Mouse (Mus musculus) hindbrain, embryonic 12.5 days (tissue): ENCODE measurements around the gene Aaas. TPM values are rescaled to one million over a fixed set of nuclear protein-coding genes. Genes with fewer than 3 reads are reported as not detected.

Source experiments
- ATAC-seq: fragments of 200-750 bp; cut with Nextera tagmentation; 2 replicates; pipeline ENCODE4 v1.8.0; 2017; ENCODE audit warnings: moderate TSS enrichment; ENCODE audit not compliant: low FRiP score
- H3K27ac ChIP-seq: fragments of 300-500 bp; sonication (generic); 2 replicates; pipeline ENCODE4 v1.5.1; 2016; ENCODE audit warnings: mild to moderate bottlenecking
- H3K27me3 ChIP-seq: fragments of 300-500 bp; sonication (generic); 2 replicates; pipeline ENCODE4 v1.6.1; 2016; ENCODE audit warnings: mild to moderate bottlenecking
- H3K36me3 ChIP-seq: fragments of 300-500 bp; sonication (generic); 2 replicates; pipeline ENCODE4 v1.6.1; 2016; ENCODE audit warnings: mild to moderate bottlenecking
- H3K4me1 ChIP-seq: fragments of 300-500 bp; sonication (generic); 2 replicates; pipeline ENCODE4 v1.6.1; 2016
- H3K4me2 ChIP-seq: fragments of 300-500 bp; sonication (generic); replicated peaks from 2 replicates; pipeline ENCODE4 v1.6.1; 2016; ENCODE audit warnings: mild to moderate bottlenecking
- H3K4me3 ChIP-seq: fragments of 300-500 bp; sonication (generic); 2 replicates; pipeline ENCODE4 v1.5.1; 2016; ENCODE audit warnings: mild to moderate bottlenecking
- H3K9ac ChIP-seq: fragments of 300-500 bp; sonication (generic); 2 replicates; pipeline ENCODE4 v1.6.1; 2016; ENCODE audit warnings: mild to moderate bottlenecking, moderate library complexity
- H3K9me3 ChIP-seq: fragments of 300-500 bp; sonication (generic); replicated peaks from 2 replicates; pipeline ENCODE4 v1.6.1; 2016; ENCODE audit warnings: mild to moderate bottlenecking
- WGBS: fragments of 180-500 bp; shearing (Covaris S2); methylation state at CpG from one replicate; pipeline ENCODE4 v1.1.7; 2016; 5-methylcytosine and 5-hydroxymethylcytosine counted together
- polyA plus RNA-seq: library from polyadenylated mRNA; unstranded; fragments of >200 nt; fragmentation: Nextera tagmentation; extraction: Ambion mirVana; gene quantifications from 2 replicates; pipeline ENCODE4 v1.2.1, GENCODE M21; 2016

Gene Aaas
- polyA plus RNA-seq, 1 experiment from 2014 or later = 60.9 TPM

DNA sequence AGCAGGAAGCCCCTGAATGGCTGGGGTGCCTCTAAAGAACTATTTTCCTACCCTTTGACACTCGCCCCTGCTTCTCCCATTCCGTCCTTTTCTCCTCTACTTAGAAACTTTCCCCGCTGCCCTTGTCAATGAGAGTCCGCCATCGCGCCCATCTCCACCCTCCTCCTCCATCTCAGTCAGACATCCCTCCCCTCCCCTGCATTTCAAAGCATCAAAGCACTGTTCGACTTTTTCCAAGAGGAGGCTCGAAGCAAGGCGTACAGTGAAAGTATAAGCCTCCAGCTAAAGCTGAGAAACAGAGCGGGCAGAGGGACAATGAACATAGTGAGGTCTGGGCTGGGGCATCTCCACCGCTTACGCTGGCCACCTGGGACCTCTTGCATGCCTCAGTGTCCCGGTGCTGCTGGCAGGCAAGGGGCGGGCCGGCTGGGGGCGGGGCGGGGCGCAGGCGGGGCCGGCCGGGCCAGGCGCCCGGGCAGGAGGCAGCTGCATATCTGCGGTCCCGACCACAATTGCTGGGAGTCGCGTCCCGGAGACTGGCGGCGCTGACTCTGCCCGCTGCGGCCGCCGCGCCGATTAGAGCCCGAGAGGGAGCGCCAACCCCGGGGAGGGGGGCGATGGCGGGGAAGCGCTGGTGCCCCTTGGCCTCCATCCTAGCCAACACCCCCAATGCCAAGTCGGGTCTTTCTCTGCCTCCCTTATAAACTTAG lies 26.0 kb upstream of the Aaas start:
- H3K4me2 ChIP-seq = peak overlapping the region; percentile 81
- H3K27me3 ChIP-seq = peaks cover 9% of the 10 kb centered on the region
- ATAC-seq = peak; percentile 88
- H3K4me1 ChIP-seq = peaks cover 20% of the 10 kb centered on the region
- H3K4me3 ChIP-seq = peak overlapping the region; percentile 49
- no peaks in the 10 kb centered on the region for H3K36me3 ChIP-seq
- H3K9me3 ChIP-seq = no peaks in the 10 kb centered on the region
- H3K27ac ChIP-seq = peak overlapping the region; percentile 56
- H3K9ac ChIP-seq = peak overlapping the region; percentile 65
- under 1% methylated on average over 43 of the region's 43 CpGs for WGBS

DNA sequence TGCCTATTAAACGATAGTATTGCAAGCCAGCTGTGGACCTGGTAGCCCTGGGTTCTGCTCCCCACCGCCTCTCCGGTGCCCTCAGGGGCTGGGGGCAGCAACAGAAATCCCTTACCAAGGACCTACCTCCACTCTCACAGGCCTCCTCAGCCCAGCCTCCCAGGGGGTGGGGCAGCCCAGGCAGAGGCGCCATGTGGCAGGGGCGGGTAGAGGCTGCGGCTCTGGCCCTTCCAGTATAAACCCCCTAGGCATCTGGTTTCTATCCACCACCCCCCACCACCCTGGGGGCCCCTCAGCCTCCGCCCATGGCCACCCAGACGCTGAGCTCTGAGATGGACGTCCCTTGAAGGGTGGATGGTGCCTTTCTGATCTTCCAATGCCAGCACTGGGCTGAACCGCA lies 20.2 kb upstream of the Aaas start:
- H3K4me2 ChIP-seq = peak overlapping the region; percentile 24
- H3K27ac ChIP-seq = no peak overlapping the region
- H3K9ac ChIP-seq = peak overlapping the region; percentile 35; the same call in 1 of the 2 replicates
- H3K9me3 ChIP-seq = no peaks in the 10 kb centered on the region
- peaks cover 27% of the 10 kb centered on the region for H3K27me3 ChIP-seq
- peaks cover 29% of the 10 kb centered on the region for H3K4me1 ChIP-seq
- 7% methylated on average over 10 of the region's 10 CpGs for WGBS
- no peak for ATAC-seq
- no peaks in the 10 kb centered on the region for H3K36me3 ChIP-seq
- H3K4me3 ChIP-seq = no peak overlapping the region

DNA sequence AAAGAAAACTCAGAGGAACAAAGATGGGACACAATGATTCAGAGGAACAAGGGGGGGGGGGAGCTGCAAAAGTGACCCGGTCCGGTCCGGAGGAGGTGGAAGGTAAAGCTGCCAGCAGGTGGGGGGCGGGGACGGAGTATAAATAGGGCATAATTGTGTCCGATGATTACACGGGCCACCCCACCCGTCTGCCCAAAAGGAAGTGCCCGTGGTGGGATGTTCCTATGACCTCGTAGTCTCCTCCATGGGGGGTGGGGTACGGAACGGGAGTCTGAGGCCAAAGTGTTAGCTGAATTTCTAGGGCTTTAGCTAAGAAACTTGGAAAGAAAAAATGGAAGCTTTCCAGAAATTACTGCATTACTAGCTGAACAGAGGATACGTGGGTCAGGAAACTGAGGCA lies 19.4 kb upstream of the Aaas start:
- Histone ChIP-seq H3K36me3 (no peaks in the 10 kb centered on the region), H3K9me3 (no peaks in the 10 kb centered on the region), H3K4me2 (no peak overlapping the region), H3K27ac (no peak overlapping the region), H3K4me1 (peaks cover 29% of the 10 kb centered on the region), H3K4me3 (no peak overlapping the region), H3K9ac (no peak overlapping the region), H3K27me3 (peaks cover 35% of the 10 kb centered on the region)
- ATAC-seq = no peak
- WGBS = 10% methylated on average over 13 of the region's 13 CpGs

GRCm38 (mm10) chr15:102366733-102367344 lies 16.3 kb upstream of the Aaas start, which contains the start of gene Sp7:
Sp7 (minus strand) TSS chr15:102367182.
- peak; percentile 24; the same call in 1 of the 2 replicates for ATAC-seq
- Histone ChIP-seq H3K36me3 (no peaks in the 10 kb centered on the region), H3K4me2 (peak within 1 kb of the TSS; percentile 51), H3K27ac (no peak within 1 kb of the TSS), H3K9ac (peak within 1 kb of the TSS; percentile 54), H3K4me3 (peak within 1 kb of the TSS; percentile 30), H3K4me1 (peaks cover 33% of the 10 kb centered on the region), H3K9me3 (no peaks in the 10 kb centered on the region), H3K27me3 (peaks cover 54% of the 10 kb centered on the region)
- WGBS = 9% methylated on average over 13 of the region's 15 CpGs

- peak overlapping the region; percentile 30 for H3K4me3 ChIP-seq
- ATAC-seq = no peak
- H3K4me1 ChIP-seq = peaks cover 33% of the 10 kb centered on the region
- peaks cover 50% of the 10 kb centered on the region for H3K27me3 ChIP-seq
- peak overlapping the region; percentile 54 for H3K9ac ChIP-seq
- H3K36me3 ChIP-seq = no peaks in the 10 kb centered on the region
- no peak overlapping the region for H3K27ac ChIP-seq
- H3K4me2 ChIP-seq = peak overlapping the region; percentile 51
- WGBS = 9% methylated on average over 7 of the region's 7 CpGs
- H3K9me3 ChIP-seq = no peaks in the 10 kb centered on the region
Measured at GRCm38 (mm10) chr15:102366238-102366637, 15.7 kb upstream of the Aaas start.

GRCm38 (mm10) chr15:102364678-102365077 lies 14.1 kb upstream of the Aaas start:
- Histone ChIP-seq H3K36me3 (no peaks in the 10 kb centered on the region), H3K4me3 (no peak overlapping the region), H3K9ac (no peak overlapping the region), H3K9me3 (no peaks in the 10 kb centered on the region), H3K27me3 (peaks cover 43% of the 10 kb centered on the region), H3K27ac (no peak overlapping the region), H3K4me1 (peaks cover 19% of the 10 kb centered on the region), H3K4me2 (no peak overlapping the region)
- no peak for ATAC-seq
- 97% methylated on average over 1 of the region's 1 CpGs for WGBS

GRCm38 (mm10) chr15:102362648-102363047 lies 12.1 kb upstream of the Aaas start:
- H3K9ac ChIP-seq = peak overlapping the region; percentile 20; the same call in 1 of the 2 replicates
- peak overlapping the region; percentile 26; the same call in 1 of the 2 replicates for H3K27ac ChIP-seq
- H3K4me1 ChIP-seq = peaks cover 35% of the 10 kb centered on the region
- H3K9me3 ChIP-seq = no peaks in the 10 kb centered on the region
- H3K4me3 ChIP-seq = no peak overlapping the region
- H3K4me2 ChIP-seq = peak overlapping the region; percentile 31
- WGBS = 11% methylated on average over 14 of the region's 14 CpGs
- H3K27me3 ChIP-seq = peaks cover 64% of the 10 kb centered on the region
- no peak for ATAC-seq
- no peaks in the 10 kb centered on the region for H3K36me3 ChIP-seq

DNA sequence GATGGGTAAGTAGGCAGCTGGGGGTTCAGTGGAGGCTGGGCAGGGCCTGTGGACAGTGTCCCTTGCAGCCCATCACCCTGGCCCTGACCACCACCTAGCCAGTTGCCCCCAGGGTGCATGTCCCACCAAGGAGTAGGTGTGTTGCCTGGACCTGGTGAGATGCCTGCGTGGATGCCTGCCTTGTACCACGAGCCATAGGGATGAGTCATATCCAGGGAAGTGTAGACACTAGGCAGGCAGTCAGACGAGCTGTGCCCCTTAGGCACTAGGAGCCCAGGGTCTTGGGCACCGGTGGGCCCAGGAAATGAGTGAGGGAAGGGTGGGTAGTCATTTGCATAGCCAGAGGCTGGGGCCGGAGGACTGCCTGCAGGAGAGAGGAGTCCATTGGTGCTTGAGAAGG lies 8.3 kb upstream of the Aaas start:
- no peak overlapping the region for H3K27ac ChIP-seq
- no peak for ATAC-seq
- 0 out of 2 replicates have a peak overlapping the region, but pooled peaks have one; percentile 23 for H3K9ac ChIP-seq
- no peaks in the 10 kb centered on the region for H3K9me3 ChIP-seq
- 20% methylated on average over 5 of the region's 5 CpGs for WGBS
- peaks cover 59% of the 10 kb centered on the region for H3K27me3 ChIP-seq
- H3K36me3 ChIP-seq = no peaks in the 10 kb centered on the region
- H3K4me3 ChIP-seq = no peak overlapping the region
- H3K4me1 ChIP-seq = peaks cover 46% of the 10 kb centered on the region
- no peak overlapping the region for H3K4me2 ChIP-seq

DNA sequence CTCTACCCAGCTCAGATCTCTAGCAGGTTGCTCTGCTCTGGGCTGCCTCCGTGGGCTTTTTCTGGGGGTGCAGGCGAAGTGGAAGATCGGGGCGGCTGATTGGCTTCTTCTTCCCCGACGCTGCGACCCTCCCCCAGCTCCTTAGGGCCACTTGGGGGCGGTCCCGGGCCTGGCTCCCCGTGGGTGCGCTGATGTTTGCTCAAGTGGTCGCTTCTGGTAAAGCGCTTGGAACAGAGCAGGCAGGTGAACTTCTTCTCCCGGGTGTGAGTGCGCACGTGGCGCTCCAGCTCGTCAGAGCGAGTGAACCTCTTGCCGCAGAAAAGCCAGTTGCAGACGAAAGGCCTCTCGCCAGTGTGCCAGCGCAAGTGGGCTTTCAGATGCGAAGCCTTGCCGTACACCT lies 7.6 kb upstream of the Aaas start:
- Histone ChIP-seq H3K4me2 (peak overlapping the region; percentile 37), H3K9me3 (no peaks in the 10 kb centered on the region), H3K27me3 (peaks cover 52% of the 10 kb centered on the region), H3K9ac (no peak overlapping the region), H3K36me3 (no peaks in the 10 kb centered on the region), H3K27ac (no peak overlapping the region), H3K4me1 (peaks cover 46% of the 10 kb centered on the region), H3K4me3 (peak overlapping the region; percentile 12; the same call in 1 of the 2 replicates)
- no peak for ATAC-seq
- 3% methylated on average over 25 of the region's 25 CpGs for WGBS

DNA sequence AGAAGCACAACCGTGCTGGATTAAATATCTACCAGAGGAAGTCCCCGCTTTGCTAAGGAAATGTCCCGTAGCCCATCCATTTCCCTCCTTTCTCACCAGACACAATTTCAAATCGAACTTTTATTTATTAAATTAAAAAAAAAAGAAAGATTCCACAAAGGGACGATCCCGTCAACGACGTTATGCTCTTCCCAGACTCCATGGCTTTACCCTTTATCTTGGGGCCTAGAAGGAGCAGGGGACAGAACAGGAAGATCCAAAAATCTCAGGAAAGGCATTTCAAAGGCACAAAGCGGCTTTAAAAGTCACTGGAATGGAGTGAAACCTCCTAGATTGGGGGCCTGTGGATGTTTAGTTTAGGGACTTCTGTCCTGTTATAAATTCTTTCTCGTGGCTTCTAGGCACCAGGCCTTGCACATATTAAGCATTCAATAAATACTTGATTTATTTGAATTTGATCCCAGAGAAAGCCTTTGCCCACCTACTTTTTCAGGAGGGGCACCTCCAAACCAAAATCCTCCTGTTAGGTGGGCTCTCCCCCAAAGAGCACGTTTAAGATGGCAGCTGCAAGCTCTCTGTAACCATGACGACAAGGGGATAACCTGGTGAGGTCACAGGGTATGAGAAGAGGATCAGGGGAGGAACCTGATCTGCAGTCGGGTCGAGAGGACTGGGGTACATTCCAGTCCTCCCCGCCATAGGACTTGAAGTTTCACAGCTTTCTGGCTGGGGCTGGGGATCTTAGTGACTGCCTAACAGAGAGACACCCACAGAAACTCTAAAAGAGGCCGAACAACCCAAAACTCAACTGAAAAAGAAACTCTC lies 6.1 kb upstream of the Aaas start:
- Histone ChIP-seq H3K9me3 (no peaks in the 10 kb centered on the region), H3K4me3 (no peak overlapping the region), H3K4me1 (peaks cover 42% of the 10 kb centered on the region), H3K4me2 (peak overlapping the region; percentile 64), H3K9ac (peak overlapping the region; percentile 59; the same call in 1 of the 2 replicates), H3K27ac (peak overlapping the region; percentile 82), H3K36me3 (no peaks in the 10 kb centered on the region), H3K27me3 (peaks cover 40% of the 10 kb centered on the region)
- ATAC-seq = no peak
- WGBS = 21% methylated on average over 16 of the region's 16 CpGs

GRCm38 (mm10) chr15:102355871-102356441 lies 5.4 kb upstream of the Aaas start:
- Histone ChIP-seq H3K4me3 (peak overlapping the region; percentile 38), H3K36me3 (no peaks in the 10 kb centered on the region), H3K9ac (peak overlapping the region; percentile 59), H3K27me3 (peaks cover 40% of the 10 kb centered on the region), H3K27ac (peak overlapping the region; percentile 82), H3K9me3 (no peaks in the 10 kb centered on the region), H3K4me1 (peaks cover 45% of the 10 kb centered on the region), H3K4me2 (peak overlapping the region; percentile 64)
- peak; percentile 70 for ATAC-seq
- WGBS = under 1% methylated on average over 38 of the region's 38 CpGs
